Mouse (Mus musculus) urinary bladder, postnatal 36 days (tissue): Measurements from ENCODE around the gene Wdr89.
A peak's percentile ranks its signal among the peaks of the same experiment; 100 is the strongest.

Source experiments
- DNase-seq, 2 experiments: peaks; one replicate each; pipeline ENCODE4 v3.0.0; 2022; ENCODE audit warnings: low spot score in 2 of 2, mixed read lengths in 1 of 2

Gene Wdr89

GRCm38 (mm10) chr12:75668916-75669257, 450 bp downstream of the Wdr89 start:
- no peak for DNase-seq

GRCm38 (mm10) chr12:75668221-75668620, 1.1 kb downstream of the Wdr89 start:
- DNase-seq: no peak

GRCm38 (mm10) chr12:75666939-75667338, 2.4 kb downstream of the Wdr89 start:
- DNase-seq: no peak

DNA sequence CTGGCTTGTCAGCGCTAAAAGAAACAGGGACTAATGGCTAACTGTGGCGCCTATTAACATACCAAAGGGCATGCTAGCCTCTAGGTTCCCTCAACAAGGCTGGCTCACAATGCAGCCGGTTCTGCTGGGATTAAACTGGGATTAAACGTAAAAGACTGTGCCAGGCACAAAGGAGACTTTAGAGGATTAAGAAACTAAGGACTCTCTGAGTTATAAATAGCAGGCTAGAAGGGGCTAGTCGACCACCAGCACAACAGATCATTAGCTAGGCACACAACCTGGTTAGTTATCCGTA, 4.9 kb downstream of the Wdr89 start:
- no peak for DNase-seq

DNA sequence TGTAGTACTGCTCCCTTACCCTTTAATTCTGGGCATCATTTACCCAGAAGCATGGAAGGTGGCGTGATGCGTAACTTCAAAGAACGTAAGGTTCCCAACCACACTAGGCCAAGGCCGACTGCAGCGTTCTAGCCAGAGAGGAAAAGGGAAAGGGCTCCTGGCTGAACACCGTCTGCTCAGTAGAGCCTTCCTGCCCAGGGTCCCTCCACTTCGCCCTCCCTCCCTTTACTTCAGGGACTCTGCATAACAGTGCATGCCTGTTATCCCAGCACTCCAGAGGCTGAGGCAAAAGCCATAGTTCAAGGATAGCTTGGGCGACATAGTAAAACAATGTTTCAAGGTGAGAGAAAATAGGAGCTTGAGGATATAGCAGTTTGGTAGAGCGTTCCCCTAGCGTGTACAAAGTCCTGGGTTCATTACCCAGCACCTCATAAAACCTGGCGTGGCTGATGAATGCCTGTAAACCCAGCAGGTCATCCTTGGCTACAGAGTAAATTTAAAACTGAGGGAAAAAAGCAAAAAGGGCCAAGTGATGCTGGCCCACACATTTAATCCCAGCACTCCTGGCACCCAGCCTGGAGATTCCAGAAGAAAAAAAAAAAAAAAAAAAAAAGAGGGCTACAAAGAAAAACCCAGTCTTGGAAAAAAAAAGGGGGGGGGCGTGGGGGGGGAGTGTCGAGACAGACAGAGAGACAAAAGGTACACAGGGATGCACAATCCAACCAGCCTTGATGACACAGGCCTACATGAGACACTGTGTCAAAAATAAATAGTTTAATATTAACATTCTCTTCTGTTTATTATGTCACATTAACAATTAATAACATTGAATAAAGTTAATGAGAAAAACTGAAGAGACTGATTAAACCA, 5.5 kb downstream of the Wdr89 start:
- no peak for DNase-seq

DNA sequence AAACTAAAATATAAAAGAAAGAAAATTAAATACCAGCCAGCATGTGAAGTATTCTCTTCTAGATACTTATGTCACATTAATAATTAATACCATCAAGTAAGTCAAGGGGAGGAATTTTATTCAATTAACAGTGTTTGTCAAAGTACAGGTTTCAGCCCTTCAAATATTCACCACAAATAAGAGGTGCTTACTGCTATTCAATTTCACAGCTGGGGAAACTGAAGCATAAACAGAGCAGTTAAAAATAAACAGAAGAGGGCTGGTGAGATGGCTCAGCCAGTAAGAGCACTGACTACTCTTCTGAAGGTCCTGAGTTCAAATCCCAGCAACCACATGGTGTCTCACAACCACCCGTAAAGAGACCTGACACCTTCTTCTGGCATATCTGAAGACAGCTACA, 7.0 kb downstream of the Wdr89 start:
- no peak for DNase-seq

DNA sequence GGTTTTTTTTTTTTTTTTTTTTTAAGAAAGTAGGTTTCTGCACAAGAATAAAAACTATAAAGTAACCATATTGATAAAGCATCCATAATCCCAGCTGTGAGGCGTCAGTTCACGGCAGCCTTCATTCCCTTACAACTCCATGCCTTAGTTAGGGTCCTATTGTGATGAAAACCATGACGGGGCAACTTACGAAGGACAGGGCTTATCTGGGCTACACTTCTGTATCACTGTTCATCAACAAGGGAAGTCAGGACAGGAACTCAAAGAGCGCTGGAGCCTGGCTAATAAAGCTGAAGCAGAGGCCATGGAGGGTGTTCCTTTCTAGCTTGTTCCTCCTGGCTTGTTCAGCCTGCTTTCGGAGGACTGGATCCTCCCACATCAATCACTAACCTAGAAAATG, 10.9 kb downstream of the Wdr89 start:
- DNase-seq: no peak

- peak in 1 of 2 experiments; percentile 14 for DNase-seq
These were observed 12.8 kb downstream of the Wdr89 start for GRCm38 (mm10) chr12:75656580-75656979.

DNA sequence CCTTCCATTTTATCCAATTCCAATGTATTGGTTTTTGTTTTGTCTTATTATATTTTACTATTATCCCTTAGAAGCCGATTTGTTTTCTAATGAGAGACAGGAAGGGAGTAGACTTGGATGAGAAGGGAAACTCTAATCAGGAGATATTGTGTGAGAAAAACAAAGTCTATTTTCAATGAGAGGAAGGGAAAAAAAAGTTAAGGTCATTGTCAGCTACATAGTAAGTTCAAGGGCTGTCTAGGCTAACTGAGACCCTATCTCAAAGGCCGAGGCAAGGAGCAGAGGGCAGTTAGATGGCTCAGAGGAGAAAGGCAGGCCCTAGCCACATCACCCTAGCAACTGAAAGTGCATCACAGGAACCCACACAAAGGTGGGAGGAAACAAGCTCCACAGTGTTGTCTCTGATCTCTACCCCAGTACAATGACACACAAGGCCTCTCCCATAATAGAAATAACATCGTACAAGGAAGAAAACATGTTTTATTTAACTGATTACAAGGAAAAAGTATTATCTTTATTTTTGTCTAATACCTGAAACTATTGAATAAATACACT, 15.0 kb downstream of the Wdr89 start:
- DNase-seq: no peak

DNA sequence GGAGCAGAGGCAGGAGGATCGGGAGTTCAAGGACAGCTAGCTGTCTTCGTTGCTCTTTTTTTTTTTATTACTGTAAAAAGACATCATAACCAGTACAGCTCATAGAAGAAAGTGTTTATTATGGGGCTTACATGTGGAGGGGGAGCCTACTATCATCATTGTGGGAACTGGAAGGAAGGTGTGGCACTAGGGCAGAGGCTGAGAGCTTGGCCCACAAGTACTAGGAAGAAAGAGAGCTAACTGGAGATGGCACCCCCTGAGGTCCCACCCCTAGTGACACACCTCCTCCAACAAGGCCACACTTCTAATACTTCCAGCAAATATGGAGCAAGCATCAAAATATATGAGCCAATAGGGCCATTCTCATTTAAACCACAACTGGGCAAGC, 19.6 kb downstream of the Wdr89 start:
- no peak for DNase-seq

DNA sequence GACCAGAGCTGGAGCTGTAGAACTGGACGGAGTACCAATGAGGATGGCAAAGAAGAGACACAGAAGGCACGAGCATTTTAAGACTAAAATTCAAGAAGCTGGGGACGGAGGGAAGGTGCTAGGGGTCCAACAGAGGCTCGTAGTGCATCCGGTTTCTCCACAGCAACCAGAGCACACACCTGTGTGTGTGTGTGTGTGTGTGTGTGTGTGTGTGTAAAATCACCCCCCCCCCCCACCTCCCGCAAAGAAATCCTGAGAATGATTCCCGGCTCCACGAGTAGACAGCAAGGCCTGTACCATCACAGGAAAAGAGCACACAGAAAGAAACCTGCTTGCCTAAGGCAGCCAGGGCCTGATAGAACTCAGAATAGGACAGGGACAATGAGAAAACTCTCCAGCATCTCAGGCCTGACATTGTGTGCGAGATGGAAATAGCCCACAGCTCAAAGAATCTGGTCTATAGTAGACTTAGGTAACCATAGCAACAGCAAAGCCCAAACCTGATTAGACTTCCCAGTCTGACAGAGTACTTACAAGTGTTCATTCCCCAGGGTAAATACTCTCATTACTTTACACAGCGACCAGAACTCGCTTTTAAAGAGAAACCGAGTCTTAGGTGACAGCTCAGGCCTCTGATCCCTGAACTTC, 20.2 kb downstream of the Wdr89 start:
- DNase-seq: no peak

DNA sequence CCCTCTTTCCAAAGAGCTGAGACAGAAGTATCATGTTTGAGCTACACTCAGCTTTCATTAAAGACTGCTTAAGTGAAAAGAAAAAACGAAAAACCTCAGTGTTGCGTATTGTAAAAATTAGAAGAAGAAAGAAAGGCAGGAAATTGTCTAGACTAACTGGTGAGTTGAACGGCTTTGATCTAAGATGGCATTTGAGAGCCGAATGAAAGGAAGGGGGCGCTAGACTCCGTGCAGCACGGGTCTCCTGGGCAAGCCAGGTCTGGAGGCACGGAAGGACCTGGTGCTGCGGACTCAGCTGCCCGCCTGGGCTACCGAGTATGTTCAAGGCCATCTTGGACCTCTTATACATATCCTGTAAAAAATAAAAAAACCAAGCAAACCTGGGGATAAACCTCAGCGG, 21.1 kb downstream of the Wdr89 start:
- no peak for DNase-seq

- DNase-seq: no peak
These were observed 21.7 kb downstream of the Wdr89 start for GRCm38 (mm10) chr12:75647663-75648062.

DNA sequence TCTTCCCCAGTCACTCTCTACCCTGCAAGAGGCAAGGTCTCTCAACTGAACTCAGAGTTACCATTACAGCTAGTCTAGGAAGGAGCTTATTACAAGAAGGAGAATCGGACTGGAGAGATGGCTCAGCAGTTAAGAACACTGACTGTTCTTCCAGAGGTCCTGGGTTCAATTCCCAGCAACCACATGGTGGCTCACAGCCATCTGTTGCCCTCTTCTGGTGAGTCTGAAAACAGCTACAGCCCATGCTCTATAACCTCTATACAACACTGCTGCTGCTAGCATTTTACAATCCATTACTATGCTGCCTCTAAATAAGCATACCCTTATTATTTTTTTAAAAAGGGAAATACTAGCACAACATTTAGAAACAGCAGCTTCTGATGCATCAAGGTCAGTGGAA, 23.6 kb downstream of the Wdr89 start:
- no peak for DNase-seq

GRCm38 (mm10) chr12:75641726-75642125, 27.6 kb downstream of the Wdr89 start:
- DNase-seq: no peak

- no peak for DNase-seq
These were observed 31.0 kb downstream of the Wdr89 start for GRCm38 (mm10) chr12:75638345-75638744.

- DNase-seq: no peak
These were observed 32.2 kb downstream of the Wdr89 start for GRCm38 (mm10) chr12:75637103-75637502.

GRCm38 (mm10) chr12:75635771-75636430, 33.4 kb downstream of the Wdr89 start:
- DNase-seq: no peak

DNA sequence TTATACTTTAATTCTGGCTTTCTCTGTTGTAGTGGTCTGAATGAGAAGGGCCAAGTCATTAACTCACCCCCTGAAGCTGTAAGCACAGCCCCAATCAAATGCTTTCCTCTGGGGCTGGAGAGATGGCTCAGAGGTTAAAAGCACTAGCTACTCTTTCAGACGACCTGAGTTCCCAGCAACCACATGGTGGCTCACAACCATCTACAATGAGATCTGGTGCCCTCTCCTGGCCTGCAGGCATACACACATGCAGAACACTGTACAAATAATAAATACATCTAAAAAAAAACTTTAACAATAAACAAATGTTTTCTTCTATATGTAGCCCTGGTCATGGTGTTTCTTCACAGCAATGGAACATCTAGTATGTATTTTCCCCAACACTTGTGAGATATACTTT, 39.7 kb downstream of the Wdr89 start:
- DNase-seq: no peak

DNA sequence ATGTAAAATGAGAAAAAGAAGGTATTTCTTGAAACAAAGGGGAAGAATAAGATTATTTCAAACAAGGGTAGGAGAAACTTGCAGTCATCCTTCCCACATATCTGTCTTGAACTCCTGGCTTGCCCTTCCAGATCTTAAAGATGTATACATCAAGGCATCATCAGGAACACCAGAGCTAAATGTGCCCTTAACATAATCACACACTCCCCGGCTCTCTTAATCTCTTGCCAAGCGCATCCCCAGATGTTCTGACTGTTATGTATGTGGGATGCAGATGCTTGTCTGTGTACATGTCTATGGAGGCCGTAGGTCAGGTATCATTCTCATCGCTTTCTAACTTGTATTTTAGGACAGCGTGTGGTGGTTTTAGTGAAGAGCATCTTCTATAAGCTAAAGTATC, 46.0 kb downstream of the Wdr89 start:
- no peak for DNase-seq

DNA sequence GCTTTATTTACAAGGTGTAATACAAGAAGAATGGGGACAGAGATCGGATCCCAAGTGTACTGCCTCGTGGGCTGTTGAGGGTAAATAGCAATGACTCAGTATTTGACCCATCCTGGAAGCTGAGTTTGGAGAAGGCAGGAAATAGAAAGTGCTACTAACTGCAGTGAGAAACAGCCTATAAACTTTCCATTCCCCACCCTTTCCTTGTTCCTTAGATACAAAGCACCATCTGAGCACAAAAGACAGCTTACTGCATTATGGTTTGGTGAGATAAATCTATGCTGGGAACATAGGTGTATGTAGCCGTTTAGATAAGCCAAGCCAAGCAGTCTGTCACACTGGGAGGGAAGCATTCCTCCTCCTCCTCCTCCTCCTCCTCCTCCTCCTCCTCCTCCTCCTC, 46.5 kb downstream of the Wdr89 start:
- no peak for DNase-seq

DNA sequence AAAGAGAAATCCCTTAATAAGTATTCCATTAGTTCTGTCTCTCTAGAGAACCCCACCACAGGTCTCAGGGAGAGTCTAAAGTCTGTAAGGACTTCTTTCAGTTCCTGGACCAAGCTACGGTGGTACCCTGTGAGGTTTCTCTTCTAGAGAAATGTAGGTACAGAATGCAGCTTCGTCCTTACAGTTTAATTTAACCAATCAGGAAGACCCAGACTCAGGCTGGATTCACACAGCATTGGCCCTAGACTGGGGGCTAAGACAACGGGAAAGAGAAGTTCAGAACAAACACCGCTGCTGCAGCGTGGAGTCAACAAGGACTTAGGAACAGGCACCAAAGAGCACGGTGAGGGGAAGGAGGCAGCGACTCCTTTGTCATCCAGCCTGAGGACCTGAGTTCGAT, 52.5 kb downstream of the Wdr89 start:
- no peak for DNase-seq
